Mouse (Mus musculus) heart, embryonic 10.5 days (tissue): ENCODE measurements around the gene Zscan20. TPM values are rescaled to one million over a fixed set of nuclear protein-coding genes. Genes with fewer than 3 reads are reported as not detected.

ENCODE experiments used
- polyA plus RNA-seq: library from polyadenylated mRNA; unstranded; fragments of >200 nt; fragmentation: Nextera tagmentation; extraction: Ambion mirVana; gene quantifications from 2 replicates; pipeline ENCODE4 v1.2.1, GENCODE M21; 2016

The Zscan20 gene
- polyA plus RNA-seq, 1 experiment from 2014 or later, result 5.1 TPM

Other genes starting within 250 kb of the Zscan20 start
- 0.30 and 0.57 TPM in 2 replicates for gene Tlr12, start 8.5 kb upstream of the Zscan20 start, polyA plus RNA-seq
- gene Phc2, start 44.6 kb upstream of the Zscan20 start, polyA plus RNA-seq, result 24.5 and 35.2 TPM in 2 replicates
- 0.04 and 0.10 TPM in 2 replicates for gene A3galt2, start 145.3 kb upstream of the Zscan20 start, polyA plus RNA-seq
- gene Zfp362, start 195.9 kb upstream of the Zscan20 start, polyA plus RNA-seq, result 20.7 and 35.9 TPM in 2 replicates